Mouse (Mus musculus) inflammation-experienced regulatory T-cells, adult 16 weeks (primary cell): ENCODE measurements around the gene Rab5if. TPM values are rescaled to one million over a fixed set of nuclear protein-coding genes. Genes with fewer than 3 reads are reported as not detected.

Experiments used
- polyA plus RNA-seq: library from polyadenylated mRNA; unstranded; fragments of 100-300 nt; shearing (Covaris generic); gene quantifications from one replicate; pipeline ENCODE4 v1.2.1, GENCODE M21; 2017

The Rab5if gene
- polyA plus RNA-seq, result 14.0 TPM

DNA sequence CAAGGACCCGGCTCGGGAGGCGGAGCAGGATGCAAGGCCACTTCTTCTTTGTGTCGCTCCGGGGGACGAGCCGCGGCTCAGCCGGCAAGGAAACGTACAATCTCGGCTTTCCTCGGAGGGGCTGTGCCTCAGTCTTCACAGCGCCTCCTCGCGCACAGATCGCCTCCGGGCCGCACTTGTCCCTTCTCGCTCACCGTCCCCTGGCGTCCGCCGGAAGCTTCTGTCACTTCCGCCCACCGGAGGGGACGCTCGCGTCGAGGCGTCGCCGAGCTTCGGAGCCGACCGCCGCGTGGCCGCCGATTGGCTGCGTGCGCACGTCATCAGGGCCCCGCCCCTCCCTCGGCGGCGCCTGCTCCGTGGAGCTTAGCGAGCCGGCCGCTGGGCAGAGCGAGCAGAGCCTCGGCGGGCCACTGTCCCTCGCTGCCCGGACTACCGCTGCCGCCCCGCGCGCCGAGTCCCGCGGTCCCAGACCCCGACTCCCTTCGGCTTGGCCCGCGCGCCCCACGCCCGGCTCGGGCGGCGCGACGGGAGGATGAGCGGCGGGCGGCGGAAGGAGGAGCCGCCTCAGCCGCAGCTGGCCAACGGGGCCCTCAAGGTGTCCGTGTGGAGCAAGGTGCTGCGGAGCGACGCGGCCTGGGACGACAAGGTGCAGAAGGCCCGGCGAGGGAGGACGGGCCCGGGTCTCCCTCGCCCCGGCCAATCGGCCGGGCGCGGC, at the start of gene Rab5if:
Rab5if (plus strand) TSS at position 357 of the 715 bp plus-strand sequence.

DNA sequence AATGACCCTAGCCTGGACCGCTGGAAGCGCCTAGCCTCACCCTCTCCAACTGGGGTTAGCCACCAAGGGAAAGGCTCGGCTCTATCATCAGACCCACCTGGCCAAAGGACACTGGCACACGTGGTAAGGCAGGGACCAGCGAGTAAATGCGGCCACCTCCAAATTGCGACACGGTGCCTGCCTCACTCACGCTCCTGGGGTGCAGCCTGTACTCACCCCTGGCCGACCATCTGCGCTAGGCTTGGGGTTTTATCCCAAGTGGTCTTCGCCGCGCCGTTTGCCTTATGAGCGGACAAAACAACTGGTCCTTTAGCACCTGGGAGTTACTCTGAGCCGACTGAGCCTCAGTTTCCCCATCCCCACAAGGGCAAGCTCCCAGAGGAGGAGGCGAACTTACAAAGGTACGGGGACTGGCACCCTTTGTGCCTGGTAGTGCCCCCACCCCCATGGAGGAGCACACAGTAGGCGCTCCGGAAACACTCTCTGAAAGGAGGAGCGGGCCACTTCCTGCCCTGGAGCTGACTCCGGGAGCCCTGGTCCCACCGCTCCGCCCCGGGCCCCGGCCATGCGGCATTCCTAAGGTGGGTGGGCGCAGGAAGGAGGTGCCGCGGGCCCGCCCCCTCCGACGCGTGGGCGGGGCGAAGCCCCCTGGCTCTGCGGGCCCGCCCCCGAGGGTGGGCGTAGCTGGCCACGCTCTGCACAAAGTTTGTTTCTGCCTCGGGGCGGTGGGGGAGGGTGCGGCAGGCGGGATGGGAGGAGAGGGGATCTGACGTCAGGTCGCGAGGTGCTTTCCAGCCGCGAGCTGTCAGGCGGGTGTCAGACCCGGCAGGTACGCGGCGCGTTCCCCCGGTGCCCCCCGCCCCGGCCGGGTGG, 23.4 kb upstream of the Rab5if start, which contains the start of gene Tgif2:
Tgif2 (plus strand) TSS at position 689 of the 873 bp plus-strand sequence.

DNA sequence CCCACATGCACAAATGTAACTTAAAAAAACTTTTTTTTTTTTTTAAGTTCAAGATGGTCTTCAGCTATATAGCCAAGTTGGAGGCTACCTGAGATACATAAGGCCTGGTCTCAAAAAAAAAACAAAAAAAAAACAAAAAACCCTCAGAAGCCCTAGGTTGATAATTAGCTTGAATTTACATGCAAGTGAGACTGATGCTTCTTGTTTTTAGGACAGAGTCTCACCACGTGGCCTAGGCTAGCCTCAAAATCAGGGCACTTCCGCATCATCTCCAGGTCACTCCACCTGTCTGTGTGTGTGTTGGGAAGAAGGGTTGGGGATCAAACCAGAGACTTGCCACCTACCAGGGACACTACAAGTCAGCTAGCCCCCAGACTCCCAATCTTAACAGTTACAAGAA, 5.1 kb upstream of the Rab5if start, which contains the start of gene 4930518I15Rik:
4930518I15Rik (minus strand) TSS at position 112 of the 400 bp plus-strand sequence.

DNA sequence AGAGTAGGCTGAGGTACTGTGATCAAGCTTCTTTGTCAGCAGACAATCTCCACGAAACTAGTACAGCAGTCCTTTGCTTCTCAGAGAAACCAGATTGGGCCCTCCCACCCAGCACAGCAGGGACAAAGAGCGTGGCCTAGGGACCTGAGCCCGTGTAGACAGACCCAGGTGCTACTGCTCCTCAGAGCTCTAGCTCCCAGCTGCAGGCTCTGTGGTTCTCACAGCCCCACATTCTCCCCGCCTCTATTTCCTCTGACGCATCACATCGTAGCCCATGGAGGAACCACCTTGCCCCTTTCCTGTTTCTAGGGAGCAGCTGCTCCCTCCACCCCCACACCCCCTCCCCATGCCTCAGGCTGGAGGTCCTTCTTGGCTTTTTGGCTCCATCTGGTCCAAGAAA, 24.1 kb downstream of the Rab5if start, which contains the start of gene Sla2:
Sla2 (minus strand) TSS at position 176 of the 400 bp plus-strand sequence.

Other genes starting within 250 kb of the Rab5if start
- 122 TPM for gene Dlgap4, start 249.4 kb upstream of the Rab5if start, polyA plus RNA-seq
- not detected for gene Myl9, start 87.7 kb upstream of the Rab5if start, polyA plus RNA-seq
- gene Tgif2, start 23.1 kb upstream of the Rab5if start, polyA plus RNA-seq, result 19.0 TPM
- gene 4930518I15Rik, start 5.2 kb upstream of the Rab5if start, polyA plus RNA-seq, result 7.9 TPM
- 97.6 TPM for gene Sla2, start 24.1 kb downstream of the Rab5if start, polyA plus RNA-seq
- 146 TPM for gene Ndrg3, start 128.9 kb downstream of the Rab5if start, polyA plus RNA-seq
- 19.5 TPM for gene Dsn1, start 144.0 kb downstream of the Rab5if start, polyA plus RNA-seq
- not detected for gene Soga1, start 216.1 kb downstream of the Rab5if start, polyA plus RNA-seq
- gene Tldc2, start 223.9 kb downstream of the Rab5if start, polyA plus RNA-seq, result not detected